Mouse (Mus musculus): ENCODE measurements around the gene Rflna. TPM values are rescaled to one million over a fixed set of nuclear protein-coding genes. Genes with fewer than 3 reads are reported as not detected.

Gene Rflna
- polyA plus RNA-seq, 1 experiment, result not detected

- H3K4me1 ChIP-seq (ENCODE audit: control insufficient read depth, insufficient read depth, low read length), result peaks cover 1% of the 10 kb centered on the region
- no peak overlapping the region for H3K27ac ChIP-seq (ENCODE audit: insufficient read depth, low read depth, low read length)
- H3K4me3 ChIP-seq (ENCODE audit: insufficient read depth, low read length), result no peak overlapping the region
- TF ChIP-seq POLR2A (IDR thresholded peaks at IDR 0.05; ENCODE audit: borderline replicate concordance, low read depth, low read length) (no peak), CTCF (IDR thresholded peaks at IDR 0.05; ENCODE audit: low read depth, low read length) (no peak)
Observed at GRCm38 (mm10) chr5:125045202-125045601, 42.2 kb downstream of the Rflna start.

DNA sequence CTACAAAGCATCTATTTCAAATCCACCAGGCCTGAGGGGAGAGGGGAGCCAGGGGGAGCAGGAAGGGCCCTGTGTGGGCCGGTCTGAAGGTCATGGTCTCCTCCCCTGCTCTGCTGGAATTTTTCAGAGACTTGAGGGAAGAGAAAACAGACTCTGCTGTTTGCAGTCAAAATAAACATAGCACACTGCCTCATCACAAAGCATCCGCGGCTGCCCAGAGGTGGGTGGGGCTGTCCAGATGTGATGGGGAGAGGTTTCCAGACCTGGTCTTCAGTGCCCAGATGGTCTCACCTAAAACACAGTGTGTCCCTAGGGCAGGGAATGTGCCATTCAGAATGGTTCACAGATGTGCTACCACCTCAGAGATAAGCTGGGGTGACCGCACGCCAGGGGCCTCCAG lies 43.4 kb downstream of the Rflna start:
- no peak for TF ChIP-seq CTCF (IDR thresholded peaks at IDR 0.05; ENCODE audit: low read depth, low read length)
- no peak for TF ChIP-seq POLR2A (IDR thresholded peaks at IDR 0.05; ENCODE audit: borderline replicate concordance, low read depth, low read length)
- Histone ChIP-seq H3K4me1 (ENCODE audit: control insufficient read depth, insufficient read depth, low read length) (peaks cover 13% of the 10 kb centered on the region), H3K4me3 (ENCODE audit: insufficient read depth, low read length) (no peak overlapping the region), H3K27ac (ENCODE audit: insufficient read depth, low read depth, low read length) (no peak overlapping the region)

GRCm38 (mm10) chr5:125049481-125049880 lies 46.5 kb downstream of the Rflna start:
- Histone ChIP-seq H3K27ac (ENCODE audit: insufficient read depth, low read depth, low read length) (no peak overlapping the region), H3K4me3 (ENCODE audit: insufficient read depth, low read length) (no peak overlapping the region), H3K4me1 (ENCODE audit: control insufficient read depth, insufficient read depth, low read length) (peaks cover 39% of the 10 kb centered on the region)
- TF ChIP-seq CTCF (IDR thresholded peaks at IDR 0.05; ENCODE audit: low read depth, low read length) (no peak), POLR2A (IDR thresholded peaks at IDR 0.05; ENCODE audit: borderline replicate concordance, low read depth, low read length) (no peak)

DNA sequence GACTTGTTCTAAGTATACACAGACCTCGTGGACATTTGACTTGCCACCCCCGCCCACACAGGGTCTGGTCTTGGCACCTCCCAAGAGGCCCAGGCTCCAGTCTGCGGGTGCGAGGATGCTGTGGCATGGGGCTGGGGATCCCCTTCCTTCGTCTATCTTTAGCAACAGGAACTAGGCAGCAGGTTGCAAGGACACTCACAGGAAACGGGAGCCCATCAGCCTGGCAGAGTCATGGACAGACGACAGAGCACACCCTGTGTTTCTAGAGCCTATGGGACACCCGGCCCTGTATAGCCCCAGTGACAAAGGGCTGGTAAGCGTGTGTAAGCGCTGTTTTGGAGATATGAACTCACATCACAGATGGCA lies 49.2 kb downstream of the Rflna start:
- Histone ChIP-seq H3K4me3 (ENCODE audit: insufficient read depth, low read length) (peak overlapping the region; percentile 43), H3K27ac (ENCODE audit: insufficient read depth, low read depth, low read length) (peak overlapping the region; percentile 94), H3K4me1 (ENCODE audit: control insufficient read depth, insufficient read depth, low read length) (peaks cover 62% of the 10 kb centered on the region)
- TF ChIP-seq POLR2A (IDR thresholded peaks at IDR 0.05; ENCODE audit: borderline replicate concordance, low read depth, low read length), result no peak
- no peak for TF ChIP-seq CTCF (IDR thresholded peaks at IDR 0.05; ENCODE audit: low read depth, low read length)

DNA sequence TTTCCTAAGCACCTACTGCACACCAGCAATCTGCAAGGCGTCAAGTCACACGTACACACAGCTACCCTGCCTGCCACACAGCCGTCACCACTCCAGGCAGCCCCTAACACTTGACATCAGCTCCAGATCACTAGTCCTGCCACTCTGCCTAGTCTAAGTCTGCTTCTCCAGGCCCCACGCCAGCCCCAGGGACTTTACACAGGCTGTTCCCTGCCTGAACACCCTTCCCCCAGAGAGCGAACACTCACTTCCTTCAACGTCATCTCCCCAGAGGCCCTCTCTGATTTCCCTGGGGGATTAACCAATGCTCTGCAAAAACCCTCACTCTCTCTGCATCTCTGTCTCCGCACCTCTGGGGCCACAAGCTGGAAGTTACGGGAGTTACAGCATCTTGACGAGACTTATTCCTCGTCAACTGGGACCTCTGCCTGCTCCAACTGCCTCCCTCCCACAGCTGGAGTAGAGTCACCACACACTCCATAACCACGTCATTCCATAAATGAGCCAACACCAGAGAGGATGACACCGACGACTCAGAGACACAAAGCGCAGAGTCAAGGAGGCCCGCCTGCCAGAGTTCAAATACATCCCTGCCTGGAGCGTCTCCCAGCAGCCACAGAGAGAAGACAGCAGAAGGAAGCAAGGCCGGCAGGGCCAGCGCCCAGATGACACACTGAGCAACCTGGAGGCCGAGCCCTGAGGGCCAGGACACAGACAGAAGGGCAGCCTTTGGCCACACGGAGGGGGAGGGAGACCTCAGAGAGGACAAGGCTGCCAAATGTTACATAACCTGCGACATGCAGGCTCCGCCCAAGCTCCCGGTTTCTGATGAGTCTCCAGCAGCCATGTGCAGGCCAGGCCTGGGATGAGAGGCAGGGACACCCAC lies 49.8 kb downstream of the Rflna start:
- Histone ChIP-seq H3K4me3 (ENCODE audit: insufficient read depth, low read length) (peak overlapping the region; percentile 43), H3K27ac (ENCODE audit: insufficient read depth, low read depth, low read length) (peak overlapping the region; percentile 94), H3K4me1 (ENCODE audit: control insufficient read depth, insufficient read depth, low read length) (peaks cover 62% of the 10 kb centered on the region)
- TF ChIP-seq CTCF (IDR thresholded peaks at IDR 0.05; ENCODE audit: low read depth, low read length) (no peak), POLR2A (IDR thresholded peaks at IDR 0.05; ENCODE audit: borderline replicate concordance, low read depth, low read length) (no peak)

DNA sequence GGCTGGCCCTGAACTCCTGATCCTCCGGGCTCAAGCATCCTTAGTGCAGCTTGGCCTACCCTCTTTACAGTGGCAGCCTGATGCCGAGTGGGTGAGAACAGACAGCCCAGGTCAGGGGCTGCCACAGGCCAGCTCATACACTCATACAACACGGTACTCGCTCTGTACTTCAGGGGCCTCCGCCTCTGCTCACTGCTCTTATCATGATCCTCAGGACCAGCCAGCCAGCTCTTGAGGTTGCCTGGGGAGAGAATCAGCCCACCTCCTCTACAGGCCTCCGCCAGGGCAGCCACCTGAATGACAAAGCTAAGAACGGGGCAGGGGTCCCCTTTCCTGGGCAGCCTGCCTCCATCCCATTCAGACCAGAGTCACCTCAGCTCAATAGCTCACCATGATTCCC lies 50.6 kb downstream of the Rflna start:
- TF ChIP-seq POLR2A (IDR thresholded peaks at IDR 0.05; ENCODE audit: borderline replicate concordance, low read depth, low read length) (no peak), CTCF (IDR thresholded peaks at IDR 0.05; ENCODE audit: low read depth, low read length) (no peak)
- H3K4me3 ChIP-seq (ENCODE audit: insufficient read depth, low read length), result peak overlapping the region; percentile 6; the same call in 1 of the 2 replicates
- peaks cover 63% of the 10 kb centered on the region for H3K4me1 ChIP-seq (ENCODE audit: control insufficient read depth, insufficient read depth, low read length)
- H3K27ac ChIP-seq (ENCODE audit: insufficient read depth, low read depth, low read length), result peak overlapping the region; percentile 94

- TF ChIP-seq POLR2A (IDR thresholded peaks at IDR 0.05; ENCODE audit: borderline replicate concordance, low read depth, low read length), result no peak
- no peak for TF ChIP-seq CTCF (IDR thresholded peaks at IDR 0.05; ENCODE audit: low read depth, low read length)
- peaks cover 77% of the 10 kb centered on the region for H3K4me1 ChIP-seq (ENCODE audit: control insufficient read depth, insufficient read depth, low read length)
- H3K4me3 ChIP-seq (ENCODE audit: insufficient read depth, low read length), result no peak overlapping the region
- no peak overlapping the region for H3K27ac ChIP-seq (ENCODE audit: insufficient read depth, low read depth, low read length)
Observed at GRCm38 (mm10) chr5:125055901-125056300, 52.9 kb downstream of the Rflna start.

DNA sequence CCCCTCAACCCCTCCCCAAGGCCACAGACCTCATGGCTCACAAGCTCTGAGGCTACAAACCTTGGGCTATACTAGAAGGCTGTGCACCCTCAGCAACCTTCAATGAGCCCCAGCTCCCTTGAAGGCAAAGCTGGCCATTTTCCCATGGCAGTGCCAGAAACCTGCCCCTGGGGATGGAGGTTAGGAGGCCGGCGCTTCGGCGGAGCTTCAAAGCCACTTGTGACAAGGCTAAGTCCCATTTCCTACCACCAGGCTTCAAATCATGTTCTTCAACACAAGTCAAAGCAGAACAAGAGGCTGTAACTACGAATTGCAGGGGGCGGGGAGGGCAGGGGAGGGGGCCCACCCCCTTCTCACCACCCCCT lies 53.3 kb downstream of the Rflna start:
- TF ChIP-seq POLR2A (IDR thresholded peaks at IDR 0.05; ENCODE audit: borderline replicate concordance, low read depth, low read length), result no peak
- TF ChIP-seq CTCF (IDR thresholded peaks at IDR 0.05; ENCODE audit: low read depth, low read length), result no peak
- no peak overlapping the region for H3K27ac ChIP-seq (ENCODE audit: insufficient read depth, low read depth, low read length)
- H3K4me3 ChIP-seq (ENCODE audit: insufficient read depth, low read length), result no peak overlapping the region
- H3K4me1 ChIP-seq (ENCODE audit: control insufficient read depth, insufficient read depth, low read length), result peaks cover 75% of the 10 kb centered on the region

- H3K27ac ChIP-seq (ENCODE audit: insufficient read depth, low read depth, low read length), result peak overlapping the region; percentile 9; the same call in 1 of the 2 replicates
- TF ChIP-seq POLR2A (IDR thresholded peaks at IDR 0.05; ENCODE audit: borderline replicate concordance, low read depth, low read length) (no peak), CTCF (IDR thresholded peaks at IDR 0.05; ENCODE audit: low read depth, low read length) (no peak)
- peak overlapping the region; percentile 57 for H3K4me3 ChIP-seq (ENCODE audit: insufficient read depth, low read length)
- H3K4me1 ChIP-seq (ENCODE audit: control insufficient read depth, insufficient read depth, low read length), result peaks cover 69% of the 10 kb centered on the region
Observed at GRCm38 (mm10) chr5:125056696-125057554, 53.9 kb downstream of the Rflna start.
